Mouse (Mus musculus): Measurements from ENCODE around the gene Fam166b. TPM values are rescaled to one million over a fixed set of nuclear protein-coding genes. Genes with fewer than 3 reads are reported as not detected.

The Fam166b gene
- polyA plus RNA-seq (2014; fragmentation: Nextera tagmentation; extraction: Ambion mirVana): 0.29 and 0.73 TPM in 2 replicates

- Histone ChIP-seq H3K9me3 (replicated peaks; ENCODE audit: control insufficient read depth, low read length) (no peaks in the 10 kb centered on the region), H3K27ac (ENCODE audit: low read depth, low read length) (no peak within 1 kb of the TSS), H3K9ac (ENCODE audit: low read length) (peak within 1 kb of the TSS; percentile 25; the same call in 1 of the 2 replicates), H3K4me1 (ENCODE audit: control insufficient read depth, insufficient read depth, low read length) (no peaks in the 10 kb centered on the region; the same call in 1 of the 2 replicates), H3K4me3 (ENCODE audit: low read depth, low read length) (no peak within 1 kb of the TSS), H3K4me2 (ENCODE audit: low read length) (0 out of 2 replicates have a peak within 1 kb of the TSS, but pooled peaks have one; percentile 23), H3K27me3 (replicated peaks; ENCODE audit: control insufficient read depth, insufficient read depth, low read length) (peaks cover 40% of the 10 kb centered on the region), H3K36me3 (ENCODE audit: control insufficient read depth, insufficient read depth, low read length) (peaks cover 35% of the 10 kb centered on the region)
- 7% methylated on average over 10 of the region's 10 CpGs for WGBS
- DNase-seq (ENCODE audit: low spot score) (peak; percentile 23), ATAC-seq (no peak)
Observed at GRCm38 (mm10) chr4:43428946-43429345, at the start of gene Fam166b. Gene Fam166b, minus strand, starts transcription at chr4:43429134.

GRCm38 (mm10) chr4:43478534-43478858 lies 49.6 kb upstream of the Fam166b start:
- Histone ChIP-seq H3K27ac (ENCODE audit: low read depth, low read length) (no peak overlapping the region), H3K4me3 (ENCODE audit: low read depth, low read length) (peak overlapping the region; percentile 20), H3K27me3 (replicated peaks; ENCODE audit: control insufficient read depth, insufficient read depth, low read length) (no peaks in the 10 kb centered on the region), H3K4me2 (ENCODE audit: low read length) (peak overlapping the region; percentile 44), H3K9me3 (replicated peaks; ENCODE audit: control insufficient read depth, low read length) (no peaks in the 10 kb centered on the region), H3K9ac (ENCODE audit: low read length) (peak overlapping the region; percentile 41; the same call in 1 of the 2 replicates), H3K4me1 (ENCODE audit: control insufficient read depth, insufficient read depth, low read length) (no peaks in the 10 kb centered on the region), H3K36me3 (ENCODE audit: control insufficient read depth, insufficient read depth, low read length) (no peaks in the 10 kb centered on the region)
- no peak; the same call in 1 of the 2 replicates for ATAC-seq
- DNase-seq (ENCODE audit: low spot score): no peak
- 48% methylated on average over 8 of the region's 8 CpGs for WGBS

GRCm38 (mm10) chr4:43477857-43478533 lies 49.1 kb upstream of the Fam166b start:
- Histone ChIP-seq H3K9ac (ENCODE audit: low read length) (peak overlapping the region; percentile 41; the same call in 1 of the 2 replicates), H3K9me3 (replicated peaks; ENCODE audit: control insufficient read depth, low read length) (no peaks in the 10 kb centered on the region), H3K27me3 (replicated peaks; ENCODE audit: control insufficient read depth, insufficient read depth, low read length) (no peaks in the 10 kb centered on the region), H3K4me2 (ENCODE audit: low read length) (peak overlapping the region; percentile 44), H3K27ac (ENCODE audit: low read depth, low read length) (no peak overlapping the region), H3K36me3 (ENCODE audit: control insufficient read depth, insufficient read depth, low read length) (no peaks in the 10 kb centered on the region), H3K4me3 (ENCODE audit: low read depth, low read length) (peak overlapping the region; percentile 20), H3K4me1 (ENCODE audit: control insufficient read depth, insufficient read depth, low read length) (no peaks in the 10 kb centered on the region)
- 21% methylated on average over 11 of the region's 11 CpGs for WGBS
- DNase-seq (ENCODE audit: low spot score) (peak; percentile 95), ATAC-seq (peak; percentile 98)

- ATAC-seq (no peak), DNase-seq (ENCODE audit: low spot score) (no peak)
- H3K27me3 ChIP-seq (replicated peaks; ENCODE audit: control insufficient read depth, insufficient read depth, low read length): no peaks in the 10 kb centered on the region
- H3K36me3 ChIP-seq (ENCODE audit: control insufficient read depth, insufficient read depth, low read length): no peaks in the 10 kb centered on the region
- H3K4me1 ChIP-seq (ENCODE audit: control insufficient read depth, insufficient read depth, low read length): no peaks in the 10 kb centered on the region
- H3K9ac ChIP-seq (ENCODE audit: low read length): no peak overlapping the region
- H3K9me3 ChIP-seq (replicated peaks; ENCODE audit: control insufficient read depth, low read length): no peaks in the 10 kb centered on the region
- WGBS: 84% methylated on average over 5 of the region's 6 CpGs
- no peak overlapping the region for H3K27ac ChIP-seq (ENCODE audit: low read depth, low read length)
- H3K4me3 ChIP-seq (ENCODE audit: low read depth, low read length): no peak overlapping the region
- no peak overlapping the region for H3K4me2 ChIP-seq (ENCODE audit: low read length)
Observed at GRCm38 (mm10) chr4:43476604-43477003, 47.7 kb upstream of the Fam166b start.

- Histone ChIP-seq H3K27ac (ENCODE audit: low read depth, low read length) (no peak overlapping the region), H3K36me3 (ENCODE audit: control insufficient read depth, insufficient read depth, low read length) (no peaks in the 10 kb centered on the region), H3K4me1 (ENCODE audit: control insufficient read depth, insufficient read depth, low read length) (no peaks in the 10 kb centered on the region), H3K9ac (ENCODE audit: low read length) (no peak overlapping the region), H3K4me3 (ENCODE audit: low read depth, low read length) (no peak overlapping the region), H3K4me2 (ENCODE audit: low read length) (no peak overlapping the region), H3K9me3 (replicated peaks; ENCODE audit: control insufficient read depth, low read length) (no peaks in the 10 kb centered on the region), H3K27me3 (replicated peaks; ENCODE audit: control insufficient read depth, insufficient read depth, low read length) (no peaks in the 10 kb centered on the region)
- no peak for DNase-seq (ENCODE audit: low spot score)
- no peak for ATAC-seq
- WGBS: 79% methylated on average over 1 of the region's 1 CpGs
Observed at GRCm38 (mm10) chr4:43473636-43474035, 44.7 kb upstream of the Fam166b start.

GRCm38 (mm10) chr4:43470301-43470700 lies 41.4 kb upstream of the Fam166b start:
- no peaks in the 10 kb centered on the region for H3K36me3 ChIP-seq (ENCODE audit: control insufficient read depth, insufficient read depth, low read length)
- no peak overlapping the region for H3K4me2 ChIP-seq (ENCODE audit: low read length)
- H3K4me1 ChIP-seq (ENCODE audit: control insufficient read depth, insufficient read depth, low read length): no peaks in the 10 kb centered on the region
- H3K9ac ChIP-seq (ENCODE audit: low read length): no peak overlapping the region
- no peak overlapping the region for H3K4me3 ChIP-seq (ENCODE audit: low read depth, low read length)
- ATAC-seq (no peak), DNase-seq (ENCODE audit: low spot score) (no peak)
- 91% methylated on average over 10 of the region's 10 CpGs for WGBS
- no peaks in the 10 kb centered on the region for H3K9me3 ChIP-seq (replicated peaks; ENCODE audit: control insufficient read depth, low read length)
- H3K27me3 ChIP-seq (replicated peaks; ENCODE audit: control insufficient read depth, insufficient read depth, low read length): no peaks in the 10 kb centered on the region
- H3K27ac ChIP-seq (ENCODE audit: low read depth, low read length): no peak overlapping the region

GRCm38 (mm10) chr4:43466872-43467271 lies 37.9 kb upstream of the Fam166b start:
- Histone ChIP-seq H3K36me3 (ENCODE audit: control insufficient read depth, insufficient read depth, low read length) (no peaks in the 10 kb centered on the region), H3K4me2 (ENCODE audit: low read length) (no peak overlapping the region), H3K9ac (ENCODE audit: low read length) (no peak overlapping the region), H3K4me1 (ENCODE audit: control insufficient read depth, insufficient read depth, low read length) (no peaks in the 10 kb centered on the region), H3K4me3 (ENCODE audit: low read depth, low read length) (no peak overlapping the region), H3K9me3 (replicated peaks; ENCODE audit: control insufficient read depth, low read length) (no peaks in the 10 kb centered on the region), H3K27ac (ENCODE audit: low read depth, low read length) (no peak overlapping the region), H3K27me3 (replicated peaks; ENCODE audit: control insufficient read depth, insufficient read depth, low read length) (no peaks in the 10 kb centered on the region)
- WGBS: 87% methylated on average over 7 of the region's 7 CpGs
- DNase-seq (ENCODE audit: low spot score): no peak
- ATAC-seq: no peak

GRCm38 (mm10) chr4:43465935-43466334 lies 37.0 kb upstream of the Fam166b start:
- H3K4me1 ChIP-seq (ENCODE audit: control insufficient read depth, insufficient read depth, low read length): no peaks in the 10 kb centered on the region

GRCm38 (mm10) chr4:43463102-43463501 lies 34.2 kb upstream of the Fam166b start:
- ATAC-seq (no peak), DNase-seq (ENCODE audit: low spot score) (no peak)
- 93% methylated on average over 5 of the region's 5 CpGs for WGBS
- Histone ChIP-seq H3K4me1 (ENCODE audit: control insufficient read depth, insufficient read depth, low read length) (no peaks in the 10 kb centered on the region), H3K9me3 (replicated peaks; ENCODE audit: control insufficient read depth, low read length) (no peaks in the 10 kb centered on the region), H3K9ac (ENCODE audit: low read length) (no peak overlapping the region), H3K4me2 (ENCODE audit: low read length) (no peak overlapping the region), H3K27me3 (replicated peaks; ENCODE audit: control insufficient read depth, insufficient read depth, low read length) (no peaks in the 10 kb centered on the region), H3K4me3 (ENCODE audit: low read depth, low read length) (no peak overlapping the region), H3K36me3 (ENCODE audit: control insufficient read depth, insufficient read depth, low read length) (no peaks in the 10 kb centered on the region), H3K27ac (ENCODE audit: low read depth, low read length) (no peak overlapping the region)

More at GRCm38 (mm10) chr4:43465935-43466334, 37.0 kb upstream of the Fam166b start:
- H3K4me3 ChIP-seq (ENCODE audit: low read depth, low read length): no peak overlapping the region
- H3K27me3 ChIP-seq (replicated peaks; ENCODE audit: control insufficient read depth, insufficient read depth, low read length): no peaks in the 10 kb centered on the region
- no peak overlapping the region for H3K27ac ChIP-seq (ENCODE audit: low read depth, low read length)
- no peak overlapping the region for H3K9ac ChIP-seq (ENCODE audit: low read length)
- no peak for DNase-seq (ENCODE audit: low spot score)
- WGBS: 81% methylated on average over 6 of the region's 6 CpGs
- ATAC-seq: no peak
- no peaks in the 10 kb centered on the region for H3K9me3 ChIP-seq (replicated peaks; ENCODE audit: control insufficient read depth, low read length)
- no peaks in the 10 kb centered on the region for H3K36me3 ChIP-seq (ENCODE audit: control insufficient read depth, insufficient read depth, low read length)
- H3K4me2 ChIP-seq (ENCODE audit: low read length): no peak overlapping the region
